Mouse (Mus musculus): ENCODE data around the gene Stk24. TPM values are rescaled to one million over a fixed set of nuclear protein-coding genes. Genes with fewer than 3 reads are reported as not detected.
A peak's percentile ranks its signal among the peaks of the same experiment; 100 is the strongest.

Stk24 gene
- polyA plus RNA-seq, 1 experiment: 37.2 TPM

DNA sequence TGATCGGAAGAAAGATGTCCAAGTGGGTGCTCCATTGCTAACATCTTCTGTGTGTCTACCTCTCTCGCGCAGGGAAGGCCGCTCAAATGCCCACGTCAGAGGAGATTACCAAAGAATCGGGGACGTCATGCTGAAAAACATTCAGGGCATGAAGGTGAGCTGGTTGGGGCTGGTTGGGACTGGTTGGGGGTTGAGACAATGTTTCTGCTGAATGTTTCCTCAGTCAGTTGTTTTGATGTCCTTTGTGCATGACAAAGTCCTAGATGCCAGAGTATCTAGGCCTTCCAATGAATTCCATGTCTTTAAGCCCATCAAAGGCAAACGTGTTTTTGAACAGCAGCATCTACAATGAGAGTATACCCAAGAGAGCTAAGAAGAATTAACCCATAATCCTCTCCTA, 112.0 kb downstream of the Stk24 start:
- no peaks in the 10 kb centered on the region for H3K27me3 ChIP-seq (ENCODE audit: control insufficient read depth, insufficient read depth, low read length)
- TF ChIP-seq CTCF (IDR thresholded peaks at IDR 0.05; ENCODE audit: borderline replicate concordance, insufficient read depth, low read depth, low read length) (no peak), POLR2A (IDR thresholded peaks at IDR 0.05; ENCODE audit: borderline replicate concordance, insufficient read depth, low read length) (no peak)
- DNase-seq: no peak
- no peak overlapping the region for H3K4me3 ChIP-seq (replicated peaks; ENCODE audit: insufficient read depth, low read depth, low read length)
- 89% methylated on average over 8 of the region's 8 CpGs for whole genome bisulfite sequencing
- peaks cover 6% of the 10 kb centered on the region; the same call in 1 of the 2 replicates for H3K4me1 ChIP-seq (ENCODE audit: control insufficient read depth, insufficient read depth, low read length)
- H3K27ac ChIP-seq (ENCODE audit: insufficient read depth, low read length): no peak overlapping the region

DNA sequence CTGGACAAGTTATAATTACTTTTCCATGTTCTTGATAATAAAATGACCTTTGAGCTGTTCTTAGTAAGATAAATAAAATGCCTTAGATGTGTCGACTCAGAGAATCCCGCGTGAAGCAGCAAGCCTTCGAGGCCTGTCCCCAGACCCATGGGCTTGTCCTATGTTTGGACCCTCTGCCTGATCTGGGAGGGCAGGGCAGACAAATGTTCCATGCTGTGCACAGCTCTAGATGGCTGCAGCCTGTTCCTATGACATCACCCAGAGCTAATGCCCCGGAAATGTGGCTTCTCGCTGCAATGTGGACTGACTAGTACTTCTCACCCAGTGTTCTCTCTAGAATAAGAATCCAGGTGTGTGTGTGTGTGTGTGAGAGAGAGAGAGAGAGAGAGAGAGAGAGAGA, 115.4 kb downstream of the Stk24 start:
- no peak overlapping the region for H3K27ac ChIP-seq (ENCODE audit: insufficient read depth, low read length)
- TF ChIP-seq CTCF (IDR thresholded peaks at IDR 0.05; ENCODE audit: borderline replicate concordance, insufficient read depth, low read depth, low read length) (no peak), POLR2A (IDR thresholded peaks at IDR 0.05; ENCODE audit: borderline replicate concordance, insufficient read depth, low read length) (no peak)
- H3K4me3 ChIP-seq (replicated peaks; ENCODE audit: insufficient read depth, low read depth, low read length): no peak overlapping the region
- no peak for DNase-seq
- WGBS: 63% methylated on average over 6 of the region's 6 CpGs
- no peaks in the 10 kb centered on the region for H3K27me3 ChIP-seq (ENCODE audit: control insufficient read depth, insufficient read depth, low read length)
- peaks cover 6% of the 10 kb centered on the region; the same call in 1 of the 2 replicates for H3K4me1 ChIP-seq (ENCODE audit: control insufficient read depth, insufficient read depth, low read length)

DNA sequence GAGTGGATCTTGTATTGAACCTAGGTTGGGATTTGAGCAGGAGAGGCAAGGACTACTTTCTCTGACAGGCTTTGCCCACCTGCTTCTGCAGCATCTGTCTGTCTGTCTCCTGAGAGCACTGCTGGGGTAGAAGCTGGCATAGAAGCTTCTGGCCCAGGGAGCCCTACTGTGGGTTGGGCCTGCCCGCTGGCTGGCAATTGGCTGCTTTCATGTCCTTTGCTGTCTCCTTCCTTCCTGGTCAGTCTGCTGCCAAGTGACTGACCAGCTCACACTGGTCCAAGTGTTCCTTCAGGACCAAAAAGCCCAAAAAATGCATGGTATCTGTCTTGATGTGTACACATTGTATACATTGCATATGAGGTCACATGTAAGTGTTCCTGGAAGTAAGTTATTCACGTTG, 115.9 kb downstream of the Stk24 start:
- TF ChIP-seq POLR2A (IDR thresholded peaks at IDR 0.05; ENCODE audit: borderline replicate concordance, insufficient read depth, low read length) (no peak), CTCF (IDR thresholded peaks at IDR 0.05; ENCODE audit: borderline replicate concordance, insufficient read depth, low read depth, low read length) (no peak)
- no peak for DNase-seq
- no peaks in the 10 kb centered on the region for H3K27me3 ChIP-seq (ENCODE audit: control insufficient read depth, insufficient read depth, low read length)
- 60% methylated on average over 2 of the region's 2 CpGs for WGBS
- no peak overlapping the region for H3K4me3 ChIP-seq (replicated peaks; ENCODE audit: insufficient read depth, low read depth, low read length)
- H3K4me1 ChIP-seq (ENCODE audit: control insufficient read depth, insufficient read depth, low read length): peaks cover 6% of the 10 kb centered on the region; the same call in 1 of the 2 replicates
- no peak overlapping the region for H3K27ac ChIP-seq (ENCODE audit: insufficient read depth, low read length)

DNA sequence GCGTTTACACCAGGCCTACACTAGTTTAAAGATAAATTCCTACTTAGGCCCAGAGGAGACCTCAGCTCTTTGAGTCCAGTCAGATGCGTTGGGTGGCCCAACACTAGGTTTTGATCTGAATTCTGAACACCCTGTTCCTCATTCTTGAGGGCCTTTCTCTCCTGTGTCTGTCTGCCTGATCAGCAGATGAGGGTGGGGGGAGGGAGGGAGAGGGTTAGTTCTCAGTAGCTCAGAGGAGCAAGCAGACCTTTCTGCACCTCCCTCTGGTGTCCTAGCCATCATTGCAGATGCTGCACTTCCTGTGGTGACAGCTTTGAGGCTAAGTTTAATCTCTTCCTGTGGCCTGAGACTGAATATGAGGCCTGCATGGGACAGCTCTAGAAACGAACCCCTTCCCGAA, 117.2 kb downstream of the Stk24 start:
- no peak for TF ChIP-seq CTCF (IDR thresholded peaks at IDR 0.05; ENCODE audit: borderline replicate concordance, insufficient read depth, low read depth, low read length)
- Histone ChIP-seq H3K27me3 (ENCODE audit: control insufficient read depth, insufficient read depth, low read length) (no peaks in the 10 kb centered on the region), H3K4me3 (replicated peaks; ENCODE audit: insufficient read depth, low read depth, low read length) (no peak overlapping the region), H3K4me1 (ENCODE audit: control insufficient read depth, insufficient read depth, low read length) (peaks cover 6% of the 10 kb centered on the region; the same call in 1 of the 2 replicates), H3K27ac (ENCODE audit: insufficient read depth, low read length) (no peak overlapping the region)
- WGBS: 86% methylated on average over 4 of the region's 4 CpGs
- DNase-seq: no peak

DNA sequence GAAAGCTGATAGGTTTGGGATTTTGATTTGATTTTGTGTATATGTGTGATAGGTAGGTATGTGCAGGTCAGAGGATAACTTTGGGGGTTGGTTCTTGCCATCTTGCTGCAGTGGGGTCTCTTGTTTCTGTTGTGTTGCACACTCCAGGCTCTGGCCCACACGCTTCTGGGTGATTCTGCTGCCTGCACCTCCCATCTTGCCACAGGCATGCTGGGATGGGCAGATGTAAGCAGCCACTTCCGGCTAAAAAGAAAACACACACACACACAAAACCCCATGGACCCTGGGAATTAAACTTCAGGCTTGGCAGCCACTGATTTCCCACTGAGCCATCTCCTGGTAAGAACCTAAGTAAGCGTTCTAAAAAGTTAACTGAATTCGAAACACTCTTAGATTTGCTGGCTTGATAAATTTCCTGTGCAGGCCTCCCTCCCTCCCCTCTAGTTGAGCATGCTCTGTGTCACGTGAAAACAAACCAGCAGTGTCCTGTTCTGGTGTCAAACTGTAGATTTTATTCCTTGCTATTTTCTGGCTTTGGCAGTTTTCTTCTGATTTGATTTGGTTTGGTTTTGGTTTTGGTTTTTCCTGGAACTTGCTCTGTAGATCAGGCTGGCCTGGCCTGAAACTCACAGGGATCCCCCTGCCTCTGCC, 118.5 kb downstream of the Stk24 start:
- TF ChIP-seq CTCF (IDR thresholded peaks at IDR 0.05; ENCODE audit: borderline replicate concordance, insufficient read depth, low read depth, low read length) (no peak), POLR2A (IDR thresholded peaks at IDR 0.05; ENCODE audit: borderline replicate concordance, insufficient read depth, low read length) (no peak)
- Histone ChIP-seq H3K27me3 (ENCODE audit: control insufficient read depth, insufficient read depth, low read length) (no peaks in the 10 kb centered on the region), H3K4me3 (replicated peaks; ENCODE audit: insufficient read depth, low read depth, low read length) (no peak overlapping the region), H3K27ac (ENCODE audit: insufficient read depth, low read length) (no peak overlapping the region), H3K4me1 (ENCODE audit: control insufficient read depth, insufficient read depth, low read length) (peaks cover 6% of the 10 kb centered on the region; the same call in 1 of the 2 replicates)
- DNase-seq: no peak
- WGBS: 61% methylated on average over 5 of the region's 5 CpGs

DNA sequence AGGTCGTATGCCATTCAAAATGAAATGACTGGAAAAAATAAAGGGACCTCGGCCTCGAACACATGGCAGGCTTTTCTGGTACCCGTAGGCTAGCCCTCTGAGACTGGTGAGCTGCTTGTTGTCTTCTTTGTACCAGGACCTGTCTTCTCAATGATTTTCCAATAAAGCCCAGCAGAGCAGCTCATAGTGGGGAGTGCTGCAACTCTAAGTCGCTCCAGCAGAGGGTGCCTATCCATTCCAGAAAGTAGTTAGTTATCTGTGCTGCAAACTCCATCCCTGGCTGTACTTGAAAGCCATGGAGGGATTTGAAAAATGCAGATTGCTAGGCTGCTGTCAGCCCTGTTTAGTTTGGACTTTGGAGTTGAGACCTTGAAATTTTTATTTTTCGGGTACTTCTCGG, 120.0 kb downstream of the Stk24 start:
- 46% methylated on average over 7 of the region's 7 CpGs for WGBS
- Histone ChIP-seq H3K27me3 (ENCODE audit: control insufficient read depth, insufficient read depth, low read length) (no peaks in the 10 kb centered on the region), H3K27ac (ENCODE audit: insufficient read depth, low read length) (no peak overlapping the region), H3K4me1 (ENCODE audit: control insufficient read depth, insufficient read depth, low read length) (peaks cover 6% of the 10 kb centered on the region; the same call in 1 of the 2 replicates), H3K4me3 (replicated peaks; ENCODE audit: insufficient read depth, low read depth, low read length) (no peak overlapping the region)
- TF ChIP-seq CTCF (IDR thresholded peaks at IDR 0.05; ENCODE audit: borderline replicate concordance, insufficient read depth, low read depth, low read length): peak; percentile 67
- TF ChIP-seq POLR2A (IDR thresholded peaks at IDR 0.05; ENCODE audit: borderline replicate concordance, insufficient read depth, low read length): no peak
- peak in 1 of 2 experiments; percentile 37 for DNase-seq

DNA sequence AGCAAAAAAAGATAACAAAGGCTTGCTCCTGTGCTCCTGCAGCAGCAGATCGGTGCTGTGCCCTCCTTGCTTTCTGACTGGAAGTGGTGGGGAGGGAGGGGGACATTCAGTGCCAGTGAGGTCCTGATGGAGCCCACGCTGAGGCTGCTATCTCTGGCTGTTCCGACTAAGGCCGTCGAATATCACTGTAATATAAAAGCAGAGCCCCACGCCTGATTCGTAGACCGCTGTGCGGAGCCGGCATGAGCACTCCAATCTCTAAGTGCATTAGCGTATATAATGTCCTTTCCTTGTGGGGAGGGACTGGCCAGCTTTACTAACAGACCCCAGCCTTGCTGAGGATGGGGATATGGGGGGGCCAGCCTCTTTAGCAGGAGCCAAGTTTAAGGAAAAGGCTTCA, 120.5 kb downstream of the Stk24 start:
- no peak overlapping the region for H3K27ac ChIP-seq (ENCODE audit: insufficient read depth, low read length)
- WGBS: 56% methylated on average over 11 of the region's 11 CpGs

DNA sequence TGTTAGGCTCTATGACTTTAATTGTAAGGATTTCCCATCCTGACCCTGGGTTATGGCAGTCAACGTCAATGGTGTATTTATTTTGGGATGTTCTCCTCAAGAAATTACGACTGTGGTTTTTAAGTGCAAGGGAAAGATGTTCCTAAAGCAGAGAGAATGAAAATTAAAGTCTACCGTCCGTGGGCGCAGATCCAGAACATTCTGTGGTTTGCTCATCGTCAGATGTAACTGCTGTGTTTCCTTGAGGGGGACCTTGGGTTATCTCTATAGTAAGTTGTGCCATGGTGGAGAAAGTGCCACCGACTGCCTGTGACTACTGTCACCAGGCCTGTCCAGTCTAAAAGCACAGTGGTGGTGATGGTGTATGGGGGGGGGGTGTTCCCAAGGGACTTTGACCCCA, 122.9 kb downstream of the Stk24 start:
- no peak for TF ChIP-seq CTCF (IDR thresholded peaks at IDR 0.05; ENCODE audit: borderline replicate concordance, insufficient read depth, low read depth, low read length)
- TF ChIP-seq POLR2A (IDR thresholded peaks at IDR 0.05; ENCODE audit: borderline replicate concordance, insufficient read depth, low read length): no peak
- no peaks in the 10 kb centered on the region for H3K4me1 ChIP-seq (ENCODE audit: control insufficient read depth, insufficient read depth, low read length)
- no peak overlapping the region for H3K27ac ChIP-seq (ENCODE audit: insufficient read depth, low read length)
- no peak overlapping the region for H3K4me3 ChIP-seq (replicated peaks; ENCODE audit: insufficient read depth, low read depth, low read length)
- H3K27me3 ChIP-seq (ENCODE audit: control insufficient read depth, insufficient read depth, low read length): no peaks in the 10 kb centered on the region
- WGBS: 91% methylated on average over 7 of the region's 7 CpGs
- no peak for DNase-seq

More for the DNA sequence above, 120.5 kb downstream of the Stk24 start:
- TF ChIP-seq CTCF (IDR thresholded peaks at IDR 0.05; ENCODE audit: borderline replicate concordance, insufficient read depth, low read depth, low read length) (no peak), POLR2A (IDR thresholded peaks at IDR 0.05; ENCODE audit: borderline replicate concordance, insufficient read depth, low read length) (no peak)
- Histone ChIP-seq H3K4me1 (ENCODE audit: control insufficient read depth, insufficient read depth, low read length) (0 out of 2 replicates have a peak, but pooled peaks cover 6% of the 10 kb centered on the region), H3K4me3 (replicated peaks; ENCODE audit: insufficient read depth, low read depth, low read length) (no peak overlapping the region), H3K27me3 (ENCODE audit: control insufficient read depth, insufficient read depth, low read length) (no peaks in the 10 kb centered on the region)
- DNase-seq: no peak

Measured in cerebellum, adult 2 months (tissue).